Mouse (Mus musculus): ENCODE results near the gene Ugt2a2. TPM values are rescaled to one million over a fixed set of nuclear protein-coding genes. Genes with fewer than 3 reads are reported as not detected.

Gene Ugt2a2
- polyA plus RNA-seq, 1 experiment from 2014 or later = not detected

Other genes starting within 250 kb of the Ugt2a2 start
- not detected in 2 replicates for gene Ugt2b37, start 227.5 kb downstream of the Ugt2a2 start, polyA plus RNA-seq (2015; fragmentation: Nextera tagmentation; extraction: Ambion mirVana)
- not detected in 2 replicates for gene Ugt2a3, start 145.1 kb downstream of the Ugt2a2 start, polyA plus RNA-seq (2015; fragmentation: Nextera tagmentation; extraction: Ambion mirVana)
- gene Ugt2b38, start 58.1 kb downstream of the Ugt2a2 start, polyA plus RNA-seq (2015; fragmentation: Nextera tagmentation; extraction: Ambion mirVana) = not detected in 2 replicates
- gene Gm43638, start 4.5 kb upstream of the Ugt2a2 start, polyA plus RNA-seq (2015; fragmentation: Nextera tagmentation; extraction: Ambion mirVana) = not detected in 2 replicates
- not detected in 2 replicates for gene Ugt2a1, start 8.6 kb upstream of the Ugt2a2 start, polyA plus RNA-seq (2015; fragmentation: Nextera tagmentation; extraction: Ambion mirVana)
- gene Sult1b1, start 55.9 kb upstream of the Ugt2a2 start, polyA plus RNA-seq (2015; fragmentation: Nextera tagmentation; extraction: Ambion mirVana) = not detected in 2 replicates
- 0.14 and 0.21 TPM in 2 replicates for gene Sult1d1, start 86.8 kb upstream of the Ugt2a2 start, polyA plus RNA-seq (2015; fragmentation: Nextera tagmentation; extraction: Ambion mirVana)
- not detected in 2 replicates for gene Sult1e1, start 109.3 kb upstream of the Ugt2a2 start, polyA plus RNA-seq (2015; fragmentation: Nextera tagmentation; extraction: Ambion mirVana)
- 0.11 and 10.3 TPM in 2 replicates for gene Csn1s1, start 183.9 kb upstream of the Ugt2a2 start, polyA plus RNA-seq (2015; fragmentation: Nextera tagmentation; extraction: Ambion mirVana)
- 0.35 and 46.5 TPM in 2 replicates for gene Csn2, start 217.4 kb upstream of the Ugt2a2 start, polyA plus RNA-seq (2015; fragmentation: Nextera tagmentation; extraction: Ambion mirVana)

Data from lung, postnatal 0 days (tissue).